Mouse (Mus musculus) midbrain, embryonic 13.5 days (tissue): ENCODE results near the gene Agps. TPM values are rescaled to one million over a fixed set of nuclear protein-coding genes. Genes with fewer than 3 reads are reported as not detected.
A peak's percentile ranks its signal among the peaks of the same experiment; 100 is the strongest.

ENCODE experiments used
- ATAC-seq: fragments of 200-750 bp; cut with Nextera tagmentation; 2 replicates; pipeline ENCODE4 v1.8.0; 2017; ENCODE audit warnings: mild to moderate bottlenecking, moderate TSS enrichment, moderate library complexity
- H3K27ac ChIP-seq: fragments of 300-500 bp; sonication (generic); 2 replicates; pipeline ENCODE4 v1.5.1; 2015; ENCODE audit warnings: inconsistent platforms, mild to moderate bottlenecking, moderate library complexity
- H3K27me3 ChIP-seq: fragments of 300-500 bp; sonication (generic); 2 replicates; pipeline ENCODE4 v1.6.1; 2015; ENCODE audit warnings: mild to moderate bottlenecking, inconsistent platforms
- H3K36me3 ChIP-seq: fragments of 300-500 bp; sonication (generic); 2 replicates; pipeline ENCODE4 v1.6.1; 2015; ENCODE audit warnings: mild to moderate bottlenecking, inconsistent platforms
- H3K4me1 ChIP-seq: fragments of 300-500 bp; sonication (generic); replicated peaks from 2 replicates; pipeline ENCODE4 v1.6.1; 2015; ENCODE audit warnings: inconsistent platforms
- H3K4me2 ChIP-seq: fragments of 300-500 bp; sonication (generic); replicated peaks from 2 replicates; pipeline ENCODE4 v1.6.1; 2015; ENCODE audit warnings: moderate library complexity, mild to moderate bottlenecking, inconsistent platforms
- H3K4me3 ChIP-seq: fragments of 300-500 bp; sonication (generic); replicated peaks from 2 replicates; pipeline ENCODE4 v1.5.1; 2015; ENCODE audit warnings: mild to moderate bottlenecking, inconsistent platforms
- H3K9ac ChIP-seq: fragments of 300-500 bp; sonication (generic); replicated peaks from 2 replicates; pipeline ENCODE4 v1.6.1; 2015; ENCODE audit warnings: mild to moderate bottlenecking, inconsistent platforms
- H3K9me3 ChIP-seq: fragments of 300-500 bp; sonication (generic); 2 replicates; pipeline ENCODE4 v1.6.1; 2016; ENCODE audit warnings: mild to moderate bottlenecking, inconsistent platforms
- WGBS: fragments of 180-500 bp; shearing (Covaris S2); methylation state at CpG from one replicate; pipeline ENCODE4 v1.1.7; 2015; 5-methylcytosine and 5-hydroxymethylcytosine counted together
- polyA plus RNA-seq: library from polyadenylated mRNA; unstranded; fragments of >200 nt; fragmentation: Nextera tagmentation; extraction: Ambion mirVana; gene quantifications from 2 replicates; pipeline ENCODE4 v1.2.1, GENCODE M21; 2015

Agps gene
- 29.6 and 31.5 TPM in 2 replicates for polyA plus RNA-seq

DNA sequence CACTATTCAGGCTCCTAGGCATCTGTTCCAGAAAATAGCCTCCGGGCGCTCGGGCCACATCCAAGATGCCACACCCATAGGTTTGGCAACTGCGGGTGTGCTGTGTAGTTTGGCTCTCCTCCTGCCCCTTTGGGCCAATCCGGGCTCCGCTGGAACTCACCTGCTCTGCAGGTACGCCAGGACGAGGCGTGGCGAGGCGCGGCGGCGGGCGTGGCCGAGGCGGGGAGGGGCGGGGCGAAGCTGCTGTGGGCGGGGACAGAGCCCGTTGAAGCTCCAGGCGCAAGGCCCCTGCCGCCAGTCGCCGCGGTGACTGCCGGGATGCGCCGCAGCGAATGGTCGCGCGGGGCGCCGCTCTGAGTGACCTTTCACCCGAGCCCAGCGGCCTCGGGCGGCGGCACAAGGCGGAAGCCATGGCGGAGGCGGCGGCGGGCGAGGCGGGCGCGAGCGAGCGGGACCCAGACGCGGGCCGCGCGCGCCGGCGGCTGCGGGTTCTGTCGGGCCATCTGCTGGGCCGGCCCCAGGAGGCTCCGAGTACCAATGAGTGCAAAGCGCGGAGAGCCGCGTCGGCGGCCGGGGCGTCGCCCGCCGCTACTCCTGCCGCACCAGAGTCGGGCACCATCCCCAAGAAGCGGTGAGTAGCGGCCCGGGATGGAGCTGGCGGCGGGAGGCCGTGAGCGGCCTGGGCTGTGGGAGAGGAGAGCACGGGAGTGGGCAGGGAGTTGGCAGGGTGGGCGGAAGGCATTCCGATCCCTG, at the start of gene Agps:
Gene Agps, plus strand, starts transcription at position 297 of the 753 bp plus-strand sequence.
- Histone ChIP-seq H3K4me2 (peak within 1 kb of the TSS; percentile 84), H3K9me3 (no peaks in the 10 kb centered on the region), H3K9ac (peak within 1 kb of the TSS; percentile 93), H3K36me3 (no peaks in the 10 kb centered on the region), H3K4me3 (peak within 1 kb of the TSS; percentile 87), H3K4me1 (peaks cover 23% of the 10 kb centered on the region), H3K27me3 (no peaks in the 10 kb centered on the region), H3K27ac (peak within 1 kb of the TSS; percentile 83)
- peak; percentile 95 for ATAC-seq
- under 1% methylated on average over 47 of the region's 86 CpGs for WGBS

DNA sequence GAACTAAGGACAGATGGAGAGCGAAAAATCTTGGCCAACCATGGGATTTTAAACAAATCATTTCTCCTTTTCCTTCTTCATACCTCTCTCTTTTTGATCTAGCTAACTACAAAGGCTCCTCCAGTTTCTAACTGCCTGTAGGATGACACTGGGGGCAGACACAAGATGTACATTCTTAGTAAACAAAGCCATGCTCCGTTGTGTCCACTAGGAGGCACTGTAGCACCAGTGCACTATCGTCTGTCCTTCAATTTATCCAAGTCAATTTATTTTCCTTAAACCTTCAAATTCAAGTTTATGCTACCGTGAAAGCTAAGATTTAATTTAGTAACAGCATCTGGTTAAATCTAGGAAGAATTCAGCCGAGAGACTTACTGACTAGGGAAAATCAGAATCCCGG, 45.9 kb upstream of the Agps start:
- 19% methylated on average over 6 of the region's 6 CpGs for whole genome bisulfite sequencing
- no peak for ATAC-seq
- H3K9me3 ChIP-seq: no peaks in the 10 kb centered on the region

DNA sequence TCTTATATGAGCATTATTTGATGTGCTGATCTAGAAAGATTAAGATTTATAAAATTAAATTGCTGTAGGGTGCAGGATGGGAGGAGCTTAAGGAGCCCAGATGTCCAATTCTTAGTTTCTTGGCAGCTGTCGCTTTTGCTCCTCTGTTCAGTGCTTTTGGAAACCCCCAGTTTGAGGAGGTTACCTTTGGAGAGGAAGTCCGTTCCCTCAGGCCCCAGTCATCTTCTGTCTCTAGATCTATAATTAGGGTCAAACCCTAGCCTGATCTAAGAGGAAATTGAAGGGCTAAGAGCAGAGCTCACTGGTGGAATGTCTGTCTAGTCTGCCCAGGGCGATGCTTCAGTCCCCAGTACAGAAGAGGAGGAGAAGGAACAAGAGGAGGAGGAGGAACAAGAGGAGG, 43.5 kb upstream of the Agps start:
- H3K9ac ChIP-seq: no peak overlapping the region
- no peak overlapping the region for H3K4me2 ChIP-seq
- WGBS: 82% methylated on average over 3 of the region's 3 CpGs
- no peak for ATAC-seq
- H3K4me1 ChIP-seq: no peaks in the 10 kb centered on the region; the same call in 1 of the 2 replicates
- H3K4me3 ChIP-seq: no peak overlapping the region
- H3K36me3 ChIP-seq: no peaks in the 10 kb centered on the region
- H3K9me3 ChIP-seq: no peaks in the 10 kb centered on the region
- H3K27ac ChIP-seq: no peak overlapping the region
- no peaks in the 10 kb centered on the region for H3K27me3 ChIP-seq

More for the DNA sequence above, 45.9 kb upstream of the Agps start:
- Histone ChIP-seq H3K27ac (no peak overlapping the region), H3K4me3 (no peak overlapping the region), H3K4me2 (no peak overlapping the region), H3K36me3 (no peaks in the 10 kb centered on the region), H3K4me1 (no peaks in the 10 kb centered on the region; the same call in 1 of the 2 replicates), H3K27me3 (no peaks in the 10 kb centered on the region), H3K9ac (no peak overlapping the region)

DNA sequence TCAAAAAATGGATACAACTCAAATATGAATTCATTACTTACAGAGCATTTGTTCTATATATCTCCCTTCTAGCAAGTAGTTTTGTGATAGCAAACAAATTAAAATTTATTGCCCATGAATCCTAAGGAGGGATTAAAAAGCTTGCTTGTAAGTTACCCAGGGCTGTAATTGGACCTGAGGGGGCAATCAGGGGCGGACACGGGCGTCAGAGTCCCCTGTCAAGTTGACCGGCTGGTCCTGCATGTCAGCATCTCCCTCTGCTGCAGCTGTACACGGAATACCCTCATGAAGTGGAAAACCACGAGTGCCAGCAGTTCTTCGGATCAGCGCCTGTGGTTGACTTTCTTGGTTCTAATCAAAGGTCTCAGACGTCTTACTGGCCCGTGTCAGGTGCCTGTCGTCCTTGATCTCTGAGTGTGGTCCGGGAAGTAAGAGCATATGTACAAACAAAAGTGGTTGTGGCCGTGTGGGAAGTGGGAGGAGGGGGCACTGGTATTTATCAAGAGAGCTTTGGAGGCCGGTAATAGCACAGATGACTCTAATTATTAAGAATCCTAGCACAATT, 41.9 kb upstream of the Agps start:
- Histone ChIP-seq H3K4me1 (no peaks in the 10 kb centered on the region; the same call in 1 of the 2 replicates), H3K36me3 (no peaks in the 10 kb centered on the region), H3K4me2 (no peak overlapping the region), H3K9me3 (no peaks in the 10 kb centered on the region), H3K27me3 (no peaks in the 10 kb centered on the region), H3K4me3 (no peak overlapping the region), H3K9ac (no peak overlapping the region), H3K27ac (no peak overlapping the region)
- 64% methylated on average over 14 of the region's 14 CpGs for WGBS
- ATAC-seq: no peak

DNA sequence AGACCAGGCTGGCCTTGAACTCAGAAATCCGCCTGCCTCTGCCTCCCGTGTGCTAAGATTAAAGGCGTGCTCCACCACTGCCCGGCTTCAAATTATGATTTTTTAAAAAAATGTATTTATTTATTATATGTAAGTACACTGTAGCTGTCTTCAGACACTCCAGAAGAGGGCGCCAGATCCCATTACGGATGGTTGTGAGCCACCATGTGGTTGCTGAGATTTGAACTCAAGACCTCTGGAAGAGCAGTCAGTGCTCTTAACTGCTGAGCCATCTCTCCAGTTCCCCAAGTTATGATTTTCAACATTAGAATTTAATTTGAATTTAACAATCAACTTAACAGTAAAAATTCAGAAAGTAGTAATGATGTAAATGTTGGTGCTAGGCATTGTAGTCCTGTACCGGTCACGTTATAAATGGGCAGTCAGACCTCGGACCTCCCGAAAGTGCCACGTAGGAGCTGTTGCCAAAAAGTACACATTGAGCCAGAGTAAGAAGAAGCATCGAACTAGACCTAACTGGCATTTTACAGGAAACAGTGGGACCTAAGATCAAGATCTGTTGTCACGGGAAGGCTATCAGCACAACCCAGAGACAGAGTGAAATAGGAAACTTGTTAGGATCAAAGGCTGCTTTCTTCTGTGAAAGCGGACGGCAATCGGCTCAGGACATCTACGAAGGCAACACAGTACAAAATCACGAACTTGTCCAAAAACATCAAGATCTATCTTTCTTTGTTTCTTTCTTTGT, 40.2 kb upstream of the Agps start:
- Histone ChIP-seq H3K27ac (no peak overlapping the region), H3K9ac (no peak overlapping the region), H3K4me2 (no peak overlapping the region), H3K27me3 (no peaks in the 10 kb centered on the region), H3K36me3 (no peaks in the 10 kb centered on the region), H3K4me1 (no peaks in the 10 kb centered on the region; the same call in 1 of the 2 replicates), H3K9me3 (no peaks in the 10 kb centered on the region), H3K4me3 (no peak overlapping the region)
- ATAC-seq: no peak
- 89% methylated on average over 18 of the region's 18 CpGs for WGBS

DNA sequence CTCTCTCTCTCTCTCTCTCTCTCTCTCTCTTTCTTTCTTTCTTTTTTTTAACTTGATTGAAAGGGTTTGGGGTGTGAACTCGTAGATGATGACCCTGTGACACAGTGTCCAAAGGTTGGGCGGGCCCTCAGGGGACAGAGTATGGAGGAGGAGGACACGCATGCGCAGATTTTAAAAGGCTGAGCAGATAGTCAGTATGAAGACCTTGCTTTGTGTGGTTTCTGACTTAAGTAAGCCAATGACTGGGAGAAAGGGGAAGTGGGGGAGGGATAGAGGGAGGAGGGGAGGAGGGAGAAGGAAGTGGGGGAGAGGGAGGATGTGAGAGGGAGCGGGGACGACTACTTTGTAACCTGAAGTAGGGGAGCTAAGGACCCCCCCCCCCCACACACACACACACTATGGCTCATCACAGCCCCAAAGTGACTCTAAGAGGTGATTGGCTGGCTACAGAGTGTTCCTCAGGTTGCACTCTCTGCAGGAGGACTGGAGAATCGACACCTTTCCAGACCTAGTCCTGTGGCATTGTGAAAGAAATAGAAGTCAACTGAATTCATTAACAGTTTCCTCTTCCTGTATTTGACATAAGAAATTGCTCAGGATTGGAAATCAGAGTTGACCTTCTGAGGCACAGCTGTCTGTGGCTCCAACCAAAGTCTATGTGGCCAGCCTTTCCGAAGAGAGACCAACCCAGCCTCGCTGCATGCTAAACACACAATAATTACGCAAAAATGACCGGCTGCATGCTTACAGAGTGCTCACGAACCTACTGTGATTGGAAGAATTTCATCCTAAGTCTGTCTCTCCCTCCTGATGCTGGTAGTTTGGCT, 39.4 kb upstream of the Agps start:
- ATAC-seq: no peak
- Histone ChIP-seq H3K27me3 (no peaks in the 10 kb centered on the region), H3K27ac (no peak overlapping the region), H3K4me1 (no peaks in the 10 kb centered on the region; the same call in 1 of the 2 replicates), H3K9me3 (no peaks in the 10 kb centered on the region), H3K9ac (no peak overlapping the region), H3K4me2 (no peak overlapping the region), H3K36me3 (no peaks in the 10 kb centered on the region), H3K4me3 (no peak overlapping the region)
- WGBS: 70% methylated on average over 12 of the region's 12 CpGs

DNA sequence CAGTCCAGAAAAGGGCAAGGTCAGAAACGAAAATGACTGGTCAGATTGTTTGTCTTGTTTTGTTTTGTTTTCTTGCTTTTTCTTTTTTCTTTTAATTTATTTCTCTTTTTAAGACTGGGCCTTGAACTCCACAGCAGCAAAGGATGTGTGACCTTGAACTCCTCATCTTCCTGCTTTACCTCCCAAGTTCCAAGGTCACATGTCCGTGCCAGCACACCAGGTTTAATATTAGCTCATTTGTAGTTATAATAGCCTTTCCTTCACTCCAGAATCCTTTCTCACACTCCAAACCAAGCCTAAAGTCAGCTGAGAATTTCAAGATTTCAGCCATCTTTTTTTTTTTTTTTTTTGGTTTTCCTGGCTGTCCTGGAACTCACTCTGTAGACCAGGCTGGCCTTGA, 35.8 kb upstream of the Agps start:
- WGBS: 76% methylated on average over 2 of the region's 2 CpGs
- no peaks in the 10 kb centered on the region for H3K9me3 ChIP-seq
- no peaks in the 10 kb centered on the region for H3K36me3 ChIP-seq
- no peak overlapping the region for H3K9ac ChIP-seq
- H3K4me2 ChIP-seq: no peak overlapping the region
- H3K27ac ChIP-seq: no peak overlapping the region
- H3K4me3 ChIP-seq: no peak overlapping the region
- no peak for ATAC-seq
- no peaks in the 10 kb centered on the region for H3K27me3 ChIP-seq
- no peaks in the 10 kb centered on the region for H3K4me1 ChIP-seq

DNA sequence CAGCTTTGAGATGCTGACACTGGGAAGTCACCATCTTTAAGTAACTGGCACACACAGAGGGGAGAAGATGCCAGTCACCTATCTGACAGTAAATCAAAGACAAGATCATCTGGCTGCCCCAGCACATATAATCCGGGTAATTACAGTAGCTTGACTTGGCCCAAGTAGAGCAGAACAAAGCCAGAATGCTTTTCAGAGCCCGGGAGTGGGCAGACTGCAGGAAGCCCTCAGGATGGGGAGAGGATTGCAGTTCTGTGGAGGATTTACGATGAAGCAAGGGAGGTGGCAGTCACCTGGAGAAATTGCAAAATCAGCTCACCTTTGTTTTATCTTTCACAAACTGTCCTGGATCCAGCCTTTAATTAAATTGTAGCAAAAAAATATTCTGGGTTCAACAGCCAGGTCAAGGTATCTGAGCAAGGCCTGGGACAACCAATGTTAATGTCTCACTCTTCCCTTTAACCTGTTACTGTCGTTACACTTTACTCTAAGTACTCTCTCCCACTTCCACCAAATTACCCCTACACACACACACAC, 33.5 kb upstream of the Agps start:
- Histone ChIP-seq H3K9me3 (no peaks in the 10 kb centered on the region), H3K36me3 (no peaks in the 10 kb centered on the region), H3K27ac (no peak overlapping the region), H3K4me3 (no peak overlapping the region), H3K4me2 (no peak overlapping the region), H3K9ac (no peak overlapping the region), H3K27me3 (no peaks in the 10 kb centered on the region), H3K4me1 (no peaks in the 10 kb centered on the region)
- no peak for ATAC-seq
- 71% methylated on average over 4 of the region's 4 CpGs for WGBS

DNA sequence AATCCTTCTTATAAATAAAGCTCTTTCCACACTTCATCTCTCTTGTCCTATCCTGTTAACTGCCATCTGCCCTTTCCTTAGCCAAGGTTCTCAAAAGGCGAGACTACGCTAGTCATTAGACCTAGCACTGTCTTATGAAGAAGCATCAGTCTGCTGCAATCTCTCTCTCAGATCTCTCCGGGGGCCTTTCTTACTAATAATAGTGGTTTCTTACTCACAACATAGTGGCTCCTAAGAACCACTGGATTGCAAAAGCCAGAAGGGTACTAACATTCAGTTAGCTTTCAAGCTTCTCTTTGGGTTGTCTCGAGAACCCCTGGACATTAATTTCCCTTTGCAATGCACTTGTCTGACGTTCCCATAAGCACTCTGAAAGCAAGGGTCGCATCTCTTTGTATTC, 26.2 kb upstream of the Agps start:
- Histone ChIP-seq H3K36me3 (no peaks in the 10 kb centered on the region), H3K4me2 (no peak overlapping the region), H3K9ac (no peak overlapping the region), H3K9me3 (no peaks in the 10 kb centered on the region), H3K4me3 (no peak overlapping the region), H3K4me1 (no peaks in the 10 kb centered on the region), H3K27me3 (no peaks in the 10 kb centered on the region), H3K27ac (no peak overlapping the region)
- ATAC-seq: no peak
- 93% methylated on average over 6 of the region's 6 CpGs for WGBS

DNA sequence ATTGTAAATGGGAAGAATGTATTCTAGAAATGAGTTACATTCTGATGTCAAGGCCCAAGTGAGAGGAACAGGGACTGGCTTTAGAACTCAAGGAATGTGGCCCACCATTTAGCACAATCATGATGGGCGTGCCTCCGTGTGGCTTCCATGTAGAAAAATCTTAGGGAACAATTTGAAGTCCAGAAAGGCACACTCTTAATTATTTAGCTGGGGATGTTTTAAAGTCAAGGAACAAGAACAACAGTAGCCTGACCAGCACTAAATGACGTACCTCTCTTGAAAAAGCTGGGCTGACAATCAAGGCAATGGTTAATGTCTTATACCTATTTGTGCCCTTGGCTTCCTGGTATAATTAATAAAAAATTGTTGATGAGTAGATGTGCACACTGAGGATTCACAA, 25.1 kb upstream of the Agps start:
- ATAC-seq: no peak
- no peak overlapping the region for H3K4me2 ChIP-seq
- no peaks in the 10 kb centered on the region for H3K9me3 ChIP-seq
- no peak overlapping the region for H3K4me3 ChIP-seq
- no peak overlapping the region for H3K27ac ChIP-seq
- no peaks in the 10 kb centered on the region for H3K4me1 ChIP-seq
- no peaks in the 10 kb centered on the region for H3K27me3 ChIP-seq
- H3K36me3 ChIP-seq: no peaks in the 10 kb centered on the region
- WGBS: 96% methylated on average over 3 of the region's 3 CpGs
- H3K9ac ChIP-seq: no peak overlapping the region

DNA sequence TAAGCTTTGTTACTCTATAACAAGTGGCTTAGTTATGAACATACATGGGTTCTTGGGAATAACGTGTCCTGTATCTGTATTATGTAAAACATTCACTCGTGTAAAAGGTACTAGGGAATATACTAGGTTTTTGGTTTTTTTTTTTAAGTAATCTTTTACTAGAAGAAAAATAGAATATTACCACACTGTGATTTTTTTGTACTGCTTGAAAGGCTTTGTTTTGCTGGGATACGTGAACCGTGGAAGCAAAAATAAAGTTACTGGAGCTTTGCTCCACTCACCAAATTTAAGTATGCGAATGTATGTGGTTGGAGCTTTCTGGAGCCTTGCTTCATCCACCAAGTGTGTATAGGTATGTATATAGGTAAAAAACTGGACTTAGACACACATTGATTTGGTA, 24.5 kb upstream of the Agps start:
- Histone ChIP-seq H3K9me3 (no peaks in the 10 kb centered on the region), H3K9ac (no peak overlapping the region), H3K4me2 (no peak overlapping the region), H3K36me3 (no peaks in the 10 kb centered on the region), H3K4me1 (no peaks in the 10 kb centered on the region), H3K4me3 (no peak overlapping the region), H3K27me3 (no peaks in the 10 kb centered on the region), H3K27ac (no peak overlapping the region)
- ATAC-seq: no peak
- 97% methylated on average over 5 of the region's 5 CpGs for WGBS
